Mouse (Mus musculus) small intestine, adult 2 months (tissue): ENCODE data around the gene Kcnh6.

Experiments used
- CTCF ChIP-seq: fragments of 200-500 bp; IDR thresholded peaks from 2 replicates; pipeline ENCODE4 v1.5.1; 2012; ENCODE audit warnings: low read depth, mild to moderate bottlenecking, control low read depth, inconsistent platforms, low read length, moderate library complexity, mixed read lengths; ENCODE audit not compliant: insufficient replicate concordance, insufficient read length; ENCODE audit errors: extremely low read depth
- POLR2A ChIP-seq: fragments of 200-500 bp; IDR thresholded peaks from 2 replicates; pipeline ENCODE4 v1.6.1; 2012; ENCODE audit warnings: low read depth, mild to moderate bottlenecking, control low read depth, inconsistent platforms, low read length, moderate library complexity

DNA sequence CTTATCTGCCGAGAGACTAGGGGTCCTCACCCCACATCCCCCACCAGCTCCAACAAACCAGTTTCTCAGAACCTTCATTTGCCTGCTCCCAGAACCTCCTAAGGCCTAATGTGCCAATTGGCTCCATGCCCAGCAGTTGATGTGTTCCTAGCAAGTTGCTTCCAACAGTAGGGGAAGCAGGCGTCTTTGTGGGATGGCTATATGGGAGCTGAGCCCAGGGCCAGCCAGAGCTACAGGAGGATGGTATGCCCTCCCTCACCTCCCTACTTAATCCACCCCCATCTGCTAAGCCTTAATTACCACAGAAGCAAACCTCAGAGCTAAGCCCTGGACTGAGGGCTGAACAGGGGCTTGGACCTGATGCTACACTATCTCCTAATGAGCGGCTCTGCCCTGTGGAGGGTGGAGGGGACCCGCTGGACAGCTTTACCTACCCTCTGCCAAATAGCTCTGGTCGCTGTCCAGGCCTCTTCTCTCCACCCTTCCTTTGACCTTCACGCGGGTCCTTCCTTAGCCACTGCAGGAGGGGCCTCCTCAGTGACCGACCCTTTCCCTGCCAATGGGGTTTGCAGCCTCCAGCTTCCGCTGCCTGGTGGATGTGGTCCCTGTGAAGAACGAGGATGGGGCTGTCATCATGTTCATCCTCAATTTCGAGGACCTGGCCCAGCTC lies 5.8 kb downstream of the Kcnh6 start:
- TF ChIP-seq CTCF (no peak), POLR2A (no peak)
